Mouse (Mus musculus): Measurements from ENCODE around the gene Hist1h4c. TPM values are rescaled to one million over a fixed set of nuclear protein-coding genes. Genes with fewer than 3 reads are reported as not detected.
"Not testable (repeated sequence)": the region's sequence is repeated elsewhere in the genome, so short reads cannot be mapped to it uniquely, and the experiment has no call there.

The Hist1h4c gene
- polyA plus RNA-seq (2012; rRNA removed): 20.1 and 20.6 TPM in 2 replicates

DNA sequence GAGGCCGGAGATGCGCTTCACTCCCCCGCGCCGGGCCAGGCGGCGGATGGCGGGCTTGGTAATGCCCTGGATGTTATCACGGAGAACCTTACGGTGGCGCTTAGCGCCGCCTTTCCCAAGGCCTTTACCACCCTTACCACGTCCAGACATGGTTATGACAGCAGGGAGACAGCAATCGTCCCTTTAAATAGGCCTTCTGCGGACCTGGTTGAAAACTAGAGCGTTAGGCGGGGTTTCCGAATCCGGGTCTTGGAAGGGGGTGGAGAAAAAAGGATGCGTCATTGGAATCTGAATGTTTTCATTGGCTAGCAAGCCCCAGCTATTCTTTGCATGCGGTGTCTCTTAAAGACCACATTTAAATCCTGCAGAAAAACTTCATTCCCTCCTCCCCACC is at the start of gene Hist1h4c:
Hist1h4c (minus strand) TSS at position 155 of the 394 bp plus-strand sequence.
- no peaks in the 10 kb centered on the region for H3K27me3 ChIP-seq (ENCODE audit: control insufficient read depth, insufficient read depth, low read length)
- peak within 1 kb of the TSS; percentile 89 for H3K27ac ChIP-seq (ENCODE audit: control insufficient read depth, insufficient read depth, low read depth, low read length)
- TF ChIP-seq CTCF (IDR thresholded peaks at IDR 0.05; ENCODE audit: control insufficient read depth, insufficient read depth, insufficient replicate concordance, low read depth, low read length) (no peak), POLR2A (IDR thresholded peaks at IDR 0.05; ENCODE audit: control insufficient read depth, low read depth, low read length) (peak; percentile 100)
- peak within 1 kb of the TSS; percentile 89 for H3K4me3 ChIP-seq (ENCODE audit: control insufficient read depth, low read depth, low read length)
- no peaks in the 10 kb centered on the region for H3K36me3 ChIP-seq (ENCODE audit: control insufficient read depth, insufficient read depth, low read length)
- H3K4me1 ChIP-seq (ENCODE audit: control insufficient read depth, insufficient read depth, low read length): peaks cover 13% of the 10 kb centered on the region

DNA sequence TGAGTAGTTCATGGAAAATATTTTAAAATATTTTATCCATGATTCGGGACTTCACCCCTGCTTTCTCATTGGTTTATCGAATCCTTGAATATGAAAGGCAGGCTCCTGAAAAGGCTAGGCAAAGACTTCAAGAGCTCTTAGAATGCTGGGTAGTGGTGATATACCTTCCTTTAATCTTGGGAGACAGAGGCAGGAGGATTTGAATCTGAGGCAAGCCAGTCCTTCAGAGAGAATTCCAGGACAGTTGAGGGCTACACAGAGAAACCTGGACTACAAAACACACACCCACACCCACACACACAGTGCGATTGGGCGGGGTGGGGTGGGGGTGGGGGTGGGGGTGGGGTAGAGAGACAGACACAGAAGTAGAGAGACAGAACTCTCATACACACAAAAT is 49.6 kb upstream of the Hist1h4c start:
- no peaks in the 10 kb centered on the region for H3K27me3 ChIP-seq (ENCODE audit: control insufficient read depth, insufficient read depth, low read length)
- peaks cover 7% of the 10 kb centered on the region for H3K4me1 ChIP-seq (ENCODE audit: control insufficient read depth, insufficient read depth, low read length)
- no peak overlapping the region for H3K27ac ChIP-seq (ENCODE audit: control insufficient read depth, insufficient read depth, low read depth, low read length)
- TF ChIP-seq POLR2A (IDR thresholded peaks at IDR 0.05; ENCODE audit: control insufficient read depth, low read depth, low read length): no peak
- no peak for TF ChIP-seq CTCF (IDR thresholded peaks at IDR 0.05; ENCODE audit: control insufficient read depth, insufficient read depth, insufficient replicate concordance, low read depth, low read length)
- no peak overlapping the region for H3K4me3 ChIP-seq (ENCODE audit: control insufficient read depth, low read depth, low read length)
- no peaks in the 10 kb centered on the region for H3K36me3 ChIP-seq (ENCODE audit: control insufficient read depth, insufficient read depth, low read length)

DNA sequence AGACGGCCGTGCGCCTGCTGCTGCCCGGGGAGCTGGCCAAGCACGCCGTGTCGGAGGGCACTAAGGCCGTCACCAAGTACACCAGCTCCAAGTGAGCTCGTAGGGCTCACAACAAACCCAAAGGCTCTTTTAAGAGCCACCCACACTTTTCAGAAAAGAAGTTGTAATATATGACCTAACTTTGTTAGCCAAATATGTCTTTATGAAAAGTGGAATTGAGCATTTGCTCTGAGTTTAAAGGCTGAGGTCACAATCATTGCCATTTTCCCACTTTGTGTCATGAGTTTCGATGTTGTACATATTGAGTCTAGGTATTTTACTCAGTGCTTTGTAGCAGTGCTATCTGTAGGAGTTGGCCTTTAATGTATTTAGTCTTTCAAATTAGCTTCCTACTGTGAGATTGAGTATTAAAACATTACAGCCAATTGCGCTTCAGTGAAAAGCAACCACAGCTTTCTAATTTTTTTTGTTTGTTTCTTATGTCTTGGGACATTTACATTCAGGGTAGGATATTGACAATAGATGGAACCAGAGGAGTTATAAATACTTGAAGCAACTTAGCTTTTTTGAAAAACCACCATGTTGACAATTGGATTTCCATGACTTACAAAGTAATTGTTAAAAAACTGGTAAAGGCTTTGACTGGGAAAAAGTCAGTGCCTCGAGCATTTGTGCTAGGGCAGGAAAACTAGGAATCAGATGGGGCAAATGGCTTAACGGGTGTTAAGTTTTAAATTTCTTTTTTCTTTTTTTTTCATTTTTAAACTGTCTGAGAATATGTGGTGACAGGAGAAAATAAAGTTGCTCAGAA is 49.0 kb upstream of the Hist1h4c start:
- Histone ChIP-seq H3K27ac (ENCODE audit: control insufficient read depth, insufficient read depth, low read depth, low read length) (peak overlapping the region; percentile 65; the same call in 1 of the 2 replicates), H3K4me1 (ENCODE audit: control insufficient read depth, insufficient read depth, low read length) (peaks cover 6% of the 10 kb centered on the region), H3K27me3 (ENCODE audit: control insufficient read depth, insufficient read depth, low read length) (no peaks in the 10 kb centered on the region), H3K4me3 (ENCODE audit: control insufficient read depth, low read depth, low read length) (no peak overlapping the region), H3K36me3 (ENCODE audit: control insufficient read depth, insufficient read depth, low read length) (no peaks in the 10 kb centered on the region)
- TF ChIP-seq POLR2A (IDR thresholded peaks at IDR 0.05; ENCODE audit: control insufficient read depth, low read depth, low read length) (no peak), CTCF (IDR thresholded peaks at IDR 0.05; ENCODE audit: control insufficient read depth, insufficient read depth, insufficient replicate concordance, low read depth, low read length) (no peak)

GRCm38 (mm10) chr13:23746201-23747080 is 48.2 kb upstream of the Hist1h4c start, which contains the start of gene Hist1h2bb:
Gene Hist1h2bb, plus strand, starts transcription at chr13:23746734.
- Histone ChIP-seq H3K4me3 (ENCODE audit: control insufficient read depth, low read depth, low read length) (peak within 1 kb of the TSS; percentile 37), H3K27ac (ENCODE audit: control insufficient read depth, insufficient read depth, low read depth, low read length) (peak within 1 kb of the TSS; percentile 65)
- H3K27me3 ChIP-seq (ENCODE audit: control insufficient read depth, insufficient read depth, low read length); H3K4me1 ChIP-seq (ENCODE audit: control insufficient read depth, insufficient read depth, low read length); H3K36me3 ChIP-seq (ENCODE audit: control insufficient read depth, insufficient read depth, low read length): not testable (repeated sequence)

DNA sequence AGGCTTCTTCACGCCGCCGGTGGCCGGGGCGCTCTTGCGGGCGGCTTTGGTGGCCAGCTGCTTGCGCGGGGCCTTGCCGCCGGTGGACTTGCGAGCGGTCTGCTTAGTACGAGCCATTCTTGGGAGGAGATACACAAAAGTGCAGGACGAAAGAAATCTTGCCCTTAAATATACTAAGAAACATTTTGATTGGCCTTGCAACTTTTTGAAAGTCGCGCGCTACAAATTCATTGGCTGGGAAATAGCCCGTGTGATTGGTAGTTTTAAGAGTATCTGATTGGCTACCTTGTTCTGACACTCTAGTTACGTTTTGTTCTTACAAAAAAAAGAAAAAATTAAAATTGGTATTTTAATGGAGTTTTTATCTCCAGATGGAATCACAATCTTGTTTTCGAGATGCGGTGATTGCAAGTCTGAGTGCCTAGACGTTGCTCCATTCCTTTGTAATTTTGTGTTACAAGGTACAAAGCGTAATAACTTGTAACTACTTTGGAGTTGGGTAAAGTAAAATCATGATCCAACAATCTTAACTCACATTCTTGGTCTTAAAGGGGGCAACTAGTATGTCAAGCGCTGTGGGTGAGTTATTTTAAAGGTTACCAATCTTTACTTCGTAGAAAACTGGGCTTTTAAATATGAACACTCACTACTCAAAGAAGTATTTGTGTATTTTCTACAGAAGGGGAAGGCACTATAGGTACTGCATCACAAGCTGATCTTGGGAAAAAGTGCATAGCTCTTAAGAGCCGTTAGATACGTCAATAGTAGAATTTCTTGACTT is 47.3 kb upstream of the Hist1h4c start, which contains the start of gene Hist1h3c:
Hist1h3c (minus strand) TSS at position 222 of the 781 bp plus-strand sequence.
- Histone ChIP-seq H3K4me1 (ENCODE audit: control insufficient read depth, insufficient read depth, low read length) (peaks cover 6% of the 10 kb centered on the region), H3K27ac (ENCODE audit: control insufficient read depth, insufficient read depth, low read depth, low read length) (peak within 1 kb of the TSS; percentile 58), H3K4me3 (ENCODE audit: control insufficient read depth, low read depth, low read length) (peak within 1 kb of the TSS; percentile 37), H3K36me3 (ENCODE audit: control insufficient read depth, insufficient read depth, low read length) (no peaks in the 10 kb centered on the region), H3K27me3 (ENCODE audit: control insufficient read depth, insufficient read depth, low read length) (no peaks in the 10 kb centered on the region)
- TF ChIP-seq CTCF (IDR thresholded peaks at IDR 0.05; ENCODE audit: control insufficient read depth, insufficient read depth, insufficient replicate concordance, low read depth, low read length): no peak
- TF ChIP-seq POLR2A (IDR thresholded peaks at IDR 0.05; ENCODE audit: control insufficient read depth, low read depth, low read length): no peak

DNA sequence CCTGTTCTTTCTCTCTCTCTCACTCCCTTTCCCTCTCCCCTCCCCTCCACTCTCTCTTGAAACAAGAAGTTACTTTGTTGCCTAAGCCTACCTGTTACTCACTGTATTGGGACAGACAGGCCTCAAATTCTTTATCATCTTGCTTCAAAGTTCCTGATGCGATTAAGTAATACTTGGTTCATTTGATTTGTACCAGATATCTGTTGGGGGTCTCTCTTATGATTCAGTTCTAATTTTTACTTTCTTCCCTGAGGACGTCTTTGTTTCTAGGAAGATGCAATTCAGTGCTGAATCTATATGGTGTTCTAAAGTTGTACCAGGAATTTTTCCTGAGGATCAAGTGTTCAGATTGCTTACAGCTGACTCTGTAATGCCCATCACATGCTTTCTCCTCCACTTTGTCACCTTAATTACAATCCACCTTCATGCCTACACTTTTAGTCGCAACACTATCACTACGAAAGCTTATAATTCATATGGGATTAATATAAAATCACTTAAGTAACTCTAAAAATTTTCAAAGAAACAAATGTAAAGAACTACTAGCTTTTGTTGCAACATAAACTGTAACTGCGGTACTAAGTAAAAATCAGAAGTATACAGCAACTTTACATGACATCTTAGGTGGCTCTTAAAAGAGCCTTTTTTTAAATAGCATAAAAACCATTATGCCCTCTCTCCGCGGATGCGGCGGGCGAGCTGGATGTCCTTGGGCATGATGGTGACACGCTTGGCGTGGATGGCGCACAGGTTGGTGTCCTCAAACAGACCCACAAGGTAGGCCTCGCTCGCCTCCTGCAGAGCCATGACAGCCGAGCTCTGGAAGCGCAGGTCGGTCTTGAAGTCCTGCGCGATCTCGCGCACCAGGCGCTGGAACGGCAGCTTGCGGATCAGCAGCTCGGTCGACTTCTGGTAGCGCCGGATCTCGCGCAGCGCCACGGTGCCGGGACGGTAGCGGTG is 46.4 kb upstream of the Hist1h4c start:
- H3K27ac ChIP-seq (ENCODE audit: control insufficient read depth, insufficient read depth, low read depth, low read length): no peak overlapping the region; the same call in 1 of the 2 replicates
- TF ChIP-seq CTCF (IDR thresholded peaks at IDR 0.05; ENCODE audit: control insufficient read depth, insufficient read depth, insufficient replicate concordance, low read depth, low read length) (no peak), POLR2A (IDR thresholded peaks at IDR 0.05; ENCODE audit: control insufficient read depth, low read depth, low read length) (no peak)
- no peaks in the 10 kb centered on the region for H3K27me3 ChIP-seq (ENCODE audit: control insufficient read depth, insufficient read depth, low read length)
- H3K4me1 ChIP-seq (ENCODE audit: control insufficient read depth, insufficient read depth, low read length): peaks cover 6% of the 10 kb centered on the region
- peak overlapping the region; percentile 27; the same call in 1 of the 2 replicates for H3K4me3 ChIP-seq (ENCODE audit: control insufficient read depth, low read depth, low read length)
- no peaks in the 10 kb centered on the region for H3K36me3 ChIP-seq (ENCODE audit: control insufficient read depth, insufficient read depth, low read length)

Data from testis, adult 2 months (tissue).